Mouse (Mus musculus) layer of hippocampus, adult 9-10 months (tissue): ENCODE measurements around the gene 4930451I11Rik.

Experiments used
- DNase-seq: peaks from one replicate; pipeline ENCODE4 v3.0.0; 2022; ENCODE audit warnings: low spot score

4930451I11Rik gene

GRCm38 (mm10) chr7:126800269-126801056 lies 31.0 kb downstream of the 4930451I11Rik start:
- no peak for DNase-seq

- no peak for DNase-seq
Observed at GRCm38 (mm10) chr7:126799468-126800268, 31.8 kb downstream of the 4930451I11Rik start.

- DNase-seq = peak; percentile 93
Observed at GRCm38 (mm10) chr7:126799050-126799467, 32.4 kb downstream of the 4930451I11Rik start.

GRCm38 (mm10) chr7:126798127-126799049 lies 33.1 kb downstream of the 4930451I11Rik start:
- DNase-seq = no peak

- no peak for DNase-seq
Observed at GRCm38 (mm10) chr7:126797411-126798126, 33.9 kb downstream of the 4930451I11Rik start, which contains the start of gene Fam57b. Gene Fam57b (plus strand): TSS chr7:126797668.

GRCm38 (mm10) chr7:126796350-126796932 lies 35.0 kb downstream of the 4930451I11Rik start:
- no peak for DNase-seq

GRCm38 (mm10) chr7:126795387-126796317 lies 35.8 kb downstream of the 4930451I11Rik start:
- no peak for DNase-seq

- no peak for DNase-seq
Observed at GRCm38 (mm10) chr7:126794271-126794605, 37.2 kb downstream of the 4930451I11Rik start.

GRCm38 (mm10) chr7:126793456-126794270 lies 37.8 kb downstream of the 4930451I11Rik start:
- DNase-seq = no peak

GRCm38 (mm10) chr7:126792721-126793443 lies 38.6 kb downstream of the 4930451I11Rik start:
- no peak for DNase-seq

- peak; percentile 84 for DNase-seq
Observed at GRCm38 (mm10) chr7:126791851-126792720, 39.4 kb downstream of the 4930451I11Rik start, which contains the start of gene Ppp4c. Gene Ppp4c (minus strand): TSS chr7:126792496.

- no peak for DNase-seq
Observed at GRCm38 (mm10) chr7:126789141-126789540, 42.3 kb downstream of the 4930451I11Rik start.

- no peak for DNase-seq
Observed at GRCm38 (mm10) chr7:126786142-126786541, 45.3 kb downstream of the 4930451I11Rik start.

GRCm38 (mm10) chr7:126785056-126785455 lies 46.4 kb downstream of the 4930451I11Rik start:
- no peak for DNase-seq

- DNase-seq = no peak
Observed at GRCm38 (mm10) chr7:126784469-126784868, 47.0 kb downstream of the 4930451I11Rik start.

GRCm38 (mm10) chr7:126782693-126783092 lies 48.7 kb downstream of the 4930451I11Rik start:
- DNase-seq = no peak
